Mouse (Mus musculus) testis, adult 2 months (tissue): ENCODE measurements around the gene Gm45785. TPM values are rescaled to one million over a fixed set of nuclear protein-coding genes. Genes with fewer than 3 reads are reported as not detected.
A peak's percentile ranks its signal among the peaks of the same experiment; 100 is the strongest.

ENCODE experiments used
- H3K27ac ChIP-seq: fragments of 200-500 bp; 2 replicates; pipeline ENCODE4 v1.5.1; 2012; ENCODE audit warnings: low read depth, low read length; ENCODE audit not compliant: control insufficient read depth, insufficient read depth
- H3K27me3 ChIP-seq: fragments of 200-500 bp; 2 replicates; pipeline ENCODE4 v1.6.1; 2012; ENCODE audit warnings: mild to moderate bottlenecking, low read length, moderate library complexity; ENCODE audit not compliant: control insufficient read depth, insufficient read depth
- H3K36me3 ChIP-seq: fragments of 200-500 bp; 2 replicates; pipeline ENCODE4 v1.6.1; 2012; ENCODE audit warnings: mild to moderate bottlenecking, low read length; ENCODE audit not compliant: control insufficient read depth, insufficient read depth
- H3K4me1 ChIP-seq: fragments of 200-500 bp; 2 replicates; pipeline ENCODE4 v1.6.1; 2012; ENCODE audit warnings: low read length; ENCODE audit not compliant: control insufficient read depth, insufficient read depth
- H3K4me3 ChIP-seq: fragments of 200-500 bp; 2 replicates; pipeline ENCODE4 v1.5.1; 2012; ENCODE audit warnings: low read depth, mild to moderate bottlenecking, low read length, moderate library complexity, mixed read lengths; ENCODE audit not compliant: control insufficient read depth
- CTCF ChIP-seq: fragments of 200-500 bp; IDR thresholded peaks from 2 replicates; pipeline ENCODE4 v1.5.1; 2012; ENCODE audit warnings: low read depth, mild to moderate bottlenecking, inconsistent platforms, low read length, moderate library complexity; ENCODE audit not compliant: control insufficient read depth, insufficient read depth, insufficient replicate concordance
- POLR2A ChIP-seq: fragments of 200-500 bp; IDR thresholded peaks from 2 replicates; pipeline ENCODE4 v1.6.1; 2012; ENCODE audit warnings: low read depth, mild to moderate bottlenecking, inconsistent platforms, low read length, moderate library complexity; ENCODE audit not compliant: control insufficient read depth
- polyA plus RNA-seq: library from polyadenylated mRNA; depleted of rRNA; stranded (reverse); fragments of >200 nt; gene quantifications from 2 replicates; pipeline ENCODE4 v1.2.3, GENCODE M21; 2012; rRNA removed

Gm45785 gene
- not detected in 2 replicates for polyA plus RNA-seq

GRCm38 (mm10) chr7:140855860-140856784 is at the start of gene Gm45785:
Gene Gm45785 (minus strand): TSS chr7:140856331.
- peaks cover 16% of the 10 kb centered on the region for H3K4me1 ChIP-seq
- H3K27me3 ChIP-seq, result no peaks in the 10 kb centered on the region
- H3K27ac ChIP-seq, result peak within 1 kb of the TSS; percentile 92
- H3K4me3 ChIP-seq, result peak within 1 kb of the TSS; percentile 97
- TF ChIP-seq CTCF, result no peak
- TF ChIP-seq POLR2A, result peak; percentile 54
- H3K36me3 ChIP-seq, result no peaks in the 10 kb centered on the region

- Histone ChIP-seq H3K36me3 (no peaks in the 10 kb centered on the region), H3K27me3 (no peaks in the 10 kb centered on the region), H3K4me1 (peaks cover 5% of the 10 kb centered on the region), H3K4me3 (no peak overlapping the region), H3K27ac (no peak overlapping the region)
- TF ChIP-seq CTCF (no peak), POLR2A (no peak)
Observed at GRCm38 (mm10) chr7:140905642-140906081, 49.5 kb upstream of the Gm45785 start.

GRCm38 (mm10) chr7:140903212-140903611 is 47.1 kb upstream of the Gm45785 start:
- Histone ChIP-seq H3K36me3 (no peaks in the 10 kb centered on the region), H3K4me1 (no peaks in the 10 kb centered on the region), H3K27ac (no peak overlapping the region), H3K27me3 (no peaks in the 10 kb centered on the region), H3K4me3 (no peak overlapping the region)
- no peak for TF ChIP-seq POLR2A
- peak; percentile 89 for TF ChIP-seq CTCF

- no peak for TF ChIP-seq CTCF
- TF ChIP-seq POLR2A, result no peak
Observed at GRCm38 (mm10) chr7:140902036-140902875, 46.1 kb upstream of the Gm45785 start.

GRCm38 (mm10) chr7:140900220-140900619 is 44.1 kb upstream of the Gm45785 start, which contains the start of gene Cox8b:
Gene Cox8b (minus strand): TSS chr7:140900446.
- no peak for TF ChIP-seq CTCF
- no peak for TF ChIP-seq POLR2A
- Histone ChIP-seq H3K36me3 (no peaks in the 10 kb centered on the region), H3K27ac (no peak within 1 kb of the TSS), H3K4me1 (no peaks in the 10 kb centered on the region), H3K27me3 (no peaks in the 10 kb centered on the region), H3K4me3 (no peak within 1 kb of the TSS)

More at GRCm38 (mm10) chr7:140902036-140902875, 46.1 kb upstream of the Gm45785 start:
- H3K4me3 ChIP-seq, result no peak overlapping the region
- no peaks in the 10 kb centered on the region for H3K27me3 ChIP-seq
- no peak overlapping the region for H3K27ac ChIP-seq
- H3K36me3 ChIP-seq, result no peaks in the 10 kb centered on the region
- no peaks in the 10 kb centered on the region for H3K4me1 ChIP-seq

- Histone ChIP-seq H3K27ac (no peak overlapping the region), H3K4me1 (no peaks in the 10 kb centered on the region), H3K4me3 (no peak overlapping the region), H3K36me3 (no peaks in the 10 kb centered on the region), H3K27me3 (no peaks in the 10 kb centered on the region)
- TF ChIP-seq POLR2A, result no peak
- no peak for TF ChIP-seq CTCF
Observed at GRCm38 (mm10) chr7:140899121-140899520, 43.0 kb upstream of the Gm45785 start.

- Histone ChIP-seq H3K27ac (no peak overlapping the region), H3K4me1 (no peaks in the 10 kb centered on the region), H3K36me3 (no peaks in the 10 kb centered on the region), H3K4me3 (no peak overlapping the region), H3K27me3 (no peaks in the 10 kb centered on the region)
- TF ChIP-seq CTCF (no peak), POLR2A (no peak)
Observed at GRCm38 (mm10) chr7:140897863-140898262, 41.7 kb upstream of the Gm45785 start.
